Mouse (Mus musculus): ENCODE measurements at regions not wholly inside any gene's neighbourhood (a gene's known extent, or its start where the extent isn't known, plus 50 kb on each side); places are given as distances from the start of the nearest gene placed in this dataset.
"Not testable (repeated sequence)": the region's sequence is repeated elsewhere in the genome, so short reads cannot be mapped to it uniquely, and the experiment has no call there.

DNA sequence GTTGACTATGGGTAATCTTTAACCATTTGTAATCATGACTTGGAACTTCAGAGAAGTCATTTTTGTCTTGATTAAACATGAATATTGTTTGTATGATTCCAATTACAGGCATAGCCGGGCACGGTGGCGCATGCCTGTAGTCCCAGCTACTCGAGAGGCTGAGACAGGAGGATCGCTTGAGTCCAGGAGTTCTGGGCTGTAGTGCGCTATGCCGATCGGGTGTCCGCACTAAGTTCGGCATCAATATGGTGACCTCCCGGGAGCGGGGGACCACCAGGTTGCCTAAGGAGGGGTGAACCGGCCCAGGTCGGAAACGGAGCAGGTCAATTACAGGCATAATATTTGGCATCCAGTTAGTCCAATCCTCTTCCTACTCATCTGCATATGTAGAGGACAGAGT is 1275.8 kb downstream of the Rpia start:
- CTCF ChIA-PET: not testable (repeated sequence)

DNA sequence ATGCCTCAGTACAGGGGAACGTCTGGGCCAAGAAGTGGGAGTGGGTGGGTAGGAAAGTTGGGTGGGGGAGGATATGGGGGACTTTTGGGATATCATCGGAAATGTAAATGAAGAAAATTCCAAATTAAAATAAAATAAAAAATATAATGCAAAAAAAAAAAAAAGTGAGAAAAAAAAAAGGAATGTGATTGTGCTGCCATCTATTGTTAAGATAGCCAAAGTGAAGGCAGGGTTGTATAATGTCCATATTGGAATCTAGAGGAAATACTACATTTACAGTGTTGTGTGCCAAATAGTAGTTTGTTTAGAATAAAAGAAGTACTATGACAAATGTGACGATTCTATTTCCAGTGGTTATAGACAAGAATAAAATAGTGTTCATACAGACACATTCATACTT is 1284.0 kb downstream of the Rpia start:
- CTCF ChIA-PET: interaction anchor here (0.6 to 0.7 kb wide), 2 partner anchors 726 to 1507 kb away, joined by 7 to 10 read pairs; no protein-coding TSS in a partner anchor

DNA sequence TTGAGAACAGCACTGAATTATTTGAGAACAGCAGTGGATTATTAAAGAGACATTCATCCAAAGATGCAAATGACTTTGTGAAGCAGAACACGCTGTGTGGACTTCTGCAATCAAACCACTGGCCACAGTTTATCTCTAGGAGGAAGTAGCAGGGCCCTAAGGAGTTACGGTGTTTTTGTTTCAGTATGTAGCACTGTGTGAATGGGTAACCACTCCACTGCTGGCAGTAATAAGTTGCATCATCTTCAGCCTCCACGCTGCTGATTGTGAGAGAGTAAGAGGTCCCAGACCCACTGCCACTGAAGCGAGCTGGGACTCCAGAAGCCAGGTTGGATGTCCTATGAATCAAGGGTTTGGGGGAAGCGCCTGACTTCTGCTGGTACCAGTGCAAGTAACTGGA is 1292.0 kb downstream of the Rpia start:
- CTCF ChIA-PET: interaction anchor here (0.6 kb wide), 1 partner anchor 1213 kb away, joined by 8 read pairs; no protein-coding TSS in a partner anchor
